Mouse (Mus musculus) midbrain, embryonic 13.5 days (tissue): ENCODE measurements around the gene Cacna1a. TPM values are rescaled to one million over a fixed set of nuclear protein-coding genes. Genes with fewer than 3 reads are reported as not detected.
A peak's percentile ranks its signal among the peaks of the same experiment; 100 is the strongest.

Experiments
- ATAC-seq: fragments of 200-750 bp; cut with Nextera tagmentation; 2 replicates; pipeline ENCODE4 v1.8.0; 2017; ENCODE audit warnings: mild to moderate bottlenecking, moderate TSS enrichment, moderate library complexity
- H3K27ac ChIP-seq: fragments of 300-500 bp; sonication (generic); 2 replicates; pipeline ENCODE4 v1.5.1; 2015; ENCODE audit warnings: inconsistent platforms, mild to moderate bottlenecking, moderate library complexity
- H3K27me3 ChIP-seq: fragments of 300-500 bp; sonication (generic); 2 replicates; pipeline ENCODE4 v1.6.1; 2015; ENCODE audit warnings: mild to moderate bottlenecking, inconsistent platforms
- H3K36me3 ChIP-seq: fragments of 300-500 bp; sonication (generic); 2 replicates; pipeline ENCODE4 v1.6.1; 2015; ENCODE audit warnings: mild to moderate bottlenecking, inconsistent platforms
- H3K4me1 ChIP-seq: fragments of 300-500 bp; sonication (generic); replicated peaks from 2 replicates; pipeline ENCODE4 v1.6.1; 2015; ENCODE audit warnings: inconsistent platforms
- H3K4me2 ChIP-seq: fragments of 300-500 bp; sonication (generic); replicated peaks from 2 replicates; pipeline ENCODE4 v1.6.1; 2015; ENCODE audit warnings: moderate library complexity, mild to moderate bottlenecking, inconsistent platforms
- H3K4me3 ChIP-seq: fragments of 300-500 bp; sonication (generic); replicated peaks from 2 replicates; pipeline ENCODE4 v1.5.1; 2015; ENCODE audit warnings: mild to moderate bottlenecking, inconsistent platforms
- H3K9ac ChIP-seq: fragments of 300-500 bp; sonication (generic); replicated peaks from 2 replicates; pipeline ENCODE4 v1.6.1; 2015; ENCODE audit warnings: mild to moderate bottlenecking, inconsistent platforms
- H3K9me3 ChIP-seq: fragments of 300-500 bp; sonication (generic); 2 replicates; pipeline ENCODE4 v1.6.1; 2016; ENCODE audit warnings: mild to moderate bottlenecking, inconsistent platforms
- WGBS: fragments of 180-500 bp; shearing (Covaris S2); methylation state at CpG from one replicate; pipeline ENCODE4 v1.1.7; 2015; 5-methylcytosine and 5-hydroxymethylcytosine counted together
- polyA plus RNA-seq: library from polyadenylated mRNA; unstranded; fragments of >200 nt; fragmentation: Nextera tagmentation; extraction: Ambion mirVana; gene quantifications from 2 replicates; pipeline ENCODE4 v1.2.1, GENCODE M21; 2015

Cacna1a gene
- 18.6 and 19.0 TPM in 2 replicates for polyA plus RNA-seq

- no peaks in the 10 kb centered on the region for H3K9me3 ChIP-seq
- no peak for ATAC-seq
- H3K36me3 ChIP-seq = no peaks in the 10 kb centered on the region
- H3K4me1 ChIP-seq = no peaks in the 10 kb centered on the region
- H3K9ac ChIP-seq = no peak within 1 kb of the TSS
- H3K4me2 ChIP-seq = no peak within 1 kb of the TSS
- H3K4me3 ChIP-seq = no peak within 1 kb of the TSS
- 82% methylated on average over 3 of the region's 3 CpGs for WGBS
- H3K27ac ChIP-seq = no peak within 1 kb of the TSS
- H3K27me3 ChIP-seq = no peaks in the 10 kb centered on the region
These were observed at the start of gene Cacna1a for GRCm38 (mm10) chr8:84388275-84388674. TSS of gene Cacna1a (plus strand) at chr8:84388440.

- ATAC-seq = no peak
- Histone ChIP-seq H3K27ac (no peak overlapping the region), H3K4me1 (peaks cover 7% of the 10 kb centered on the region), H3K4me2 (peak overlapping the region; percentile 44), H3K4me3 (peak overlapping the region; percentile 7), H3K9ac (peak overlapping the region; percentile 11; the same call in 1 of the 2 replicates), H3K27me3 (peaks cover 30% of the 10 kb centered on the region), H3K9me3 (no peaks in the 10 kb centered on the region), H3K36me3 (no peaks in the 10 kb centered on the region)
- 13% methylated on average over 17 of the region's 17 CpGs for WGBS
These were observed 49.7 kb upstream of the Cacna1a start for GRCm38 (mm10) chr8:84338493-84338892.

- 6% methylated on average over 7 of the region's 7 CpGs for WGBS
- Histone ChIP-seq H3K36me3 (no peaks in the 10 kb centered on the region), H3K9me3 (no peaks in the 10 kb centered on the region), H3K27ac (no peak overlapping the region), H3K4me3 (no peak overlapping the region), H3K27me3 (peaks cover 30% of the 10 kb centered on the region), H3K4me1 (peaks cover 7% of the 10 kb centered on the region), H3K9ac (no peak overlapping the region), H3K4me2 (no peak overlapping the region)
- no peak for ATAC-seq
These were observed 48.9 kb upstream of the Cacna1a start for GRCm38 (mm10) chr8:84339320-84339719.

DNA sequence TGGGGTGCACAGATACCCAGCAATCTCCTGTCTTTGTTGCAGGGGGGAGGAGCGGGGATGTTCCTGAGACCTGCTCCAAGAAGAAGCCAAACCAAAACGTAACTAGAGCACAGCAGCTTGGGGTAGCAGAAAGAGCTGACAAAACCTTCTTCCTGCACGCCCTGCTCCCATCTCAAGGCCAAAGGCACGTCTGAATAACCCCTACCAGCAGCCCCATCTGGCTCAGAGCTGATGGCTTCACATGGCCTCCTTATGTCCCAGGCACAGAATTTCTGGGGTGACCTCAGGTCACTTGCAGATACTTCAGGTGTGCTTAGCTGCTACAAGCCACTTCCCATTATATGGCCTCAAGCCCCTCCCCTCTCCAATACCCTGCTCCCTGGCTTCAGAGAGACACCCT is 48.4 kb upstream of the Cacna1a start:
- Histone ChIP-seq H3K27ac (no peak overlapping the region), H3K27me3 (peaks cover 30% of the 10 kb centered on the region), H3K9me3 (no peaks in the 10 kb centered on the region), H3K36me3 (no peaks in the 10 kb centered on the region), H3K9ac (no peak overlapping the region), H3K4me2 (no peak overlapping the region), H3K4me3 (no peak overlapping the region), H3K4me1 (peaks cover 7% of the 10 kb centered on the region)
- no peak for ATAC-seq
- WGBS = 62% methylated on average over 4 of the region's 4 CpGs

GRCm38 (mm10) chr8:84340671-84341070 is 47.6 kb upstream of the Cacna1a start:
- 22% methylated on average over 2 of the region's 2 CpGs for WGBS
- Histone ChIP-seq H3K27ac (no peak overlapping the region), H3K9me3 (no peaks in the 10 kb centered on the region), H3K4me3 (no peak overlapping the region), H3K36me3 (no peaks in the 10 kb centered on the region), H3K4me1 (peaks cover 7% of the 10 kb centered on the region), H3K27me3 (peaks cover 30% of the 10 kb centered on the region), H3K9ac (no peak overlapping the region), H3K4me2 (no peak overlapping the region)
- no peak for ATAC-seq

DNA sequence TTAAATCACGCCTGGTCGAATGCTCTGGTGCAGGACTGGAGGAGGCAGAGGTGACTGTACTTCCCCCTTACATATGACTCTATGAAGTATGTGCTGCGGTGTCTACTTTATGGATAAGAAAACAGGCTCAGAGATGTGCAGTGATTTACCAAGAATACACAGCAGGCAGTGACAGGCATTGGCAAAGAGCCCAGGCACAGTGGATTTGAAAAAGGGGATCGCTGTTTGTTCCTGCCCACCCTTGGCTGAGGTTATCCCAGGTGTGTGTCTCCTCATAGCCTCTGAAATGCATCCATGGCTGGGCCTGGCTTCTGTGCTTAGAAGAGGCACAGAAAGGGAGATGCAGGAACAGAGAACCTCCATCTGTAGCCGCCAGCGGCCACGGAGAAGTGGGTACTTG is 42.7 kb upstream of the Cacna1a start:
- WGBS = 79% methylated on average over 7 of the region's 7 CpGs
- Histone ChIP-seq H3K9me3 (no peaks in the 10 kb centered on the region), H3K4me2 (no peak overlapping the region), H3K27me3 (peaks cover 4% of the 10 kb centered on the region; the same call in 1 of the 2 replicates), H3K4me1 (no peaks in the 10 kb centered on the region), H3K9ac (no peak overlapping the region), H3K4me3 (no peak overlapping the region), H3K27ac (no peak overlapping the region), H3K36me3 (no peaks in the 10 kb centered on the region)
- no peak for ATAC-seq

DNA sequence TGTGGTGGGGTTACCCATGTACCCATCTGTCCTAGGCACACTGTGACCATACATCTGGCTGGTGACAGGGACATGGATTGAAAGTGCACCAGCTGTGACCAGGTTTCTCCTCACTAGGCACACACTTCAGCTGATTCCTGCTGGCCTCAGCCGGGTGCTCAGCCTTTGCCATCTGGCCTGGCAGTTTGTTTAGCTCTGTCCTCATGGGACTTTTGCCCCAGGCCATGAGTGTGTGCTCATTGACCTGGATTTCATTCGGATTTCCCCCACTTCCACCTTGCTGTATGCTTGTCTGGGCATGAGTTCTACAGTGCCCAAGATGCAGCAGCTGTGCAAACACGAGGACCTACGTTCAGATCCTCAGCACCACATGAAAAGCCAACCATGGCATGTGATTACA is 41.8 kb upstream of the Cacna1a start:
- Histone ChIP-seq H3K27ac (no peak overlapping the region), H3K36me3 (no peaks in the 10 kb centered on the region), H3K27me3 (peaks cover 6% of the 10 kb centered on the region; the same call in 1 of the 2 replicates), H3K4me1 (no peaks in the 10 kb centered on the region), H3K9me3 (no peaks in the 10 kb centered on the region), H3K9ac (no peak overlapping the region), H3K4me3 (no peak overlapping the region), H3K4me2 (no peak overlapping the region)
- ATAC-seq = no peak
- 67% methylated on average over 4 of the region's 4 CpGs for WGBS

DNA sequence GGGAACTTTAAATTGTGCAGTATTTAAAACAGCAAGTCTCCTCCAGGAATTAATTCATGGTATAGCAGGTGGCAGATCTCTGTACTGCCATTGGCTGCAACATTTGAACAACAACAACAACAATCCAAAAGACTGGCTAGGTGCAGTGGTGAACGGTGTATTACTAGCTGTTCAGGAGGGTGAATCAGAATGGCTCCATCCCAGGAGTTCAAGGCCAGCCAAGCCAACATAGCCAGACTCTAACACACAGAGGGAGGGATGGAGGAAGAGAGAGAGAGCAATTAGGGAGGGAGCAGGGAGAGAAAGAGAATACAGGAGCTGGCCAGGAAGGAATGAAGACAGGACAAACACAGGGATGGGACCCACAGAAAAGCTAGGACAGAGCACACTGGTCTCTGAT is 38.7 kb upstream of the Cacna1a start:
- Histone ChIP-seq H3K9ac (no peak overlapping the region), H3K36me3 (no peaks in the 10 kb centered on the region), H3K4me2 (no peak overlapping the region), H3K27ac (no peak overlapping the region), H3K4me1 (no peaks in the 10 kb centered on the region), H3K4me3 (no peak overlapping the region), H3K9me3 (no peaks in the 10 kb centered on the region), H3K27me3 (peaks cover 6% of the 10 kb centered on the region; the same call in 1 of the 2 replicates)
- no peak for ATAC-seq
- 71% methylated on average over 1 of the region's 1 CpGs for WGBS

GRCm38 (mm10) chr8:84350960-84351359 is 37.3 kb upstream of the Cacna1a start:
- no peak overlapping the region for H3K9ac ChIP-seq
- no peaks in the 10 kb centered on the region for H3K9me3 ChIP-seq
- peaks cover 6% of the 10 kb centered on the region; the same call in 1 of the 2 replicates for H3K27me3 ChIP-seq
- H3K4me2 ChIP-seq = no peak overlapping the region
- H3K27ac ChIP-seq = no peak overlapping the region
- H3K4me3 ChIP-seq = no peak overlapping the region
- 81% methylated on average over 4 of the region's 4 CpGs for WGBS
- ATAC-seq = no peak
- H3K4me1 ChIP-seq = no peaks in the 10 kb centered on the region
- no peaks in the 10 kb centered on the region for H3K36me3 ChIP-seq

GRCm38 (mm10) chr8:84356482-84356881 is 31.8 kb upstream of the Cacna1a start:
- Histone ChIP-seq H3K4me3 (no peak overlapping the region), H3K4me2 (no peak overlapping the region), H3K27me3 (peaks cover 4% of the 10 kb centered on the region; the same call in 1 of the 2 replicates), H3K9ac (peak overlapping the region; percentile 29; the same call in 1 of the 2 replicates), H3K4me1 (peaks cover 4% of the 10 kb centered on the region; the same call in 1 of the 2 replicates), H3K9me3 (no peaks in the 10 kb centered on the region), H3K27ac (no peak overlapping the region), H3K36me3 (no peaks in the 10 kb centered on the region)
- 65% methylated on average over 11 of the region's 11 CpGs for WGBS
- peak; percentile 31; the same call in 1 of the 2 replicates for ATAC-seq

GRCm38 (mm10) chr8:84357631-84358371 is 30.4 kb upstream of the Cacna1a start:
- peaks cover 4% of the 10 kb centered on the region; the same call in 1 of the 2 replicates for H3K4me1 ChIP-seq
- WGBS = 25% methylated on average over 20 of the region's 20 CpGs
- no peaks in the 10 kb centered on the region for H3K36me3 ChIP-seq
- no peak overlapping the region for H3K4me2 ChIP-seq
- H3K9ac ChIP-seq = no peak overlapping the region
- no peak overlapping the region for H3K27ac ChIP-seq
- no peaks in the 10 kb centered on the region for H3K9me3 ChIP-seq
- no peak overlapping the region for H3K4me3 ChIP-seq
- peak; percentile 78 for ATAC-seq
- H3K27me3 ChIP-seq = peaks cover 8% of the 10 kb centered on the region; the same call in 1 of the 2 replicates

DNA sequence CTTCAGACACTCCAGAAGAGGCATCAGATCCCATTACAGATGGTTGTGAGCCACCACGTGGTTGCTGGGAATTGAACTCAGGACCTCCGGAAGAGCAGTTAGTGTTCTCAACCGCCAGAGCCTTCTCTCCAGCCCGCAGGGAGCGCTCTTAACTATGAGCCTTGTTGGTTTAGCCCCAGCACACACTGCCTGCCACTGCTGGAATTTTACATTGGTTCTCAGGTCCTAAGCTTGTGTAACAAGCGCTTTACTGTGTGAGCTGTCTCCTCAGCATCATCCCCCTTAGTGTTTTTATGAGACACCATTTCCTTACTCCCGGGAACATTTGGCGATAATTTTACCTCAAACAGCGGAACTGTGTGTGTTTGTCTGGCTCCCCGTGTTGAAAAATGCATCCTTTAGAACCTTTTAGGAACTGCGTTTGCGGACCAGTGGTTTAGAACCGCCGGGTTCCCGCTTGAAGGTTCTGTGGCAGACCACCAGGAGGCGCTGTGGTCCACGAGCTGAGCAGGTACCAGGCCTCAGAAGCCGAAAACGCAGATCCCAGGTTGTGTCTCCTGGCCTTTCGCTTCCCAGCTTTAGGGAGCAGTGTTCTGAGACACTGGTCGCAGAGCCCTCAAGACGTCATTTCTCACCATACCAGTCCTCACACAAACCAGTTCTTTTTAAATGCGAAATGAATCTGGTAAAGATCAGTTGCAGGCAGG is 24.7 kb upstream of the Cacna1a start:
- WGBS = 16% methylated on average over 23 of the region's 23 CpGs
- Histone ChIP-seq H3K36me3 (no peaks in the 10 kb centered on the region), H3K27me3 (peaks cover 5% of the 10 kb centered on the region; the same call in 1 of the 2 replicates), H3K4me2 (no peak overlapping the region), H3K9ac (no peak overlapping the region), H3K9me3 (no peaks in the 10 kb centered on the region), H3K27ac (no peak overlapping the region), H3K4me3 (no peak overlapping the region), H3K4me1 (no peaks in the 10 kb centered on the region)
- ATAC-seq = 0 out of 2 replicates have a peak, but pooled peaks have one; percentile 9
